Mouse (Mus musculus) WW6 (cell line): ENCODE measurements around the gene Bcan.

Source experiments
- DNase-seq: peaks from one replicate; pipeline ENCODE4 v3.0.0-alpha.2; 2013; ENCODE audit warnings: low read depth, low spot score

Gene Bcan

GRCm38 (mm10) chr3:87972203-87972664 is 27.8 kb downstream of the Bcan start:
- DNase-seq, result no peak

GRCm38 (mm10) chr3:87971489-87972202 is 28.4 kb downstream of the Bcan start:
- no peak for DNase-seq

- peak; percentile 68 for DNase-seq
Measured at GRCm38 (mm10) chr3:87970939-87971488, 29.0 kb downstream of the Bcan start, which contains the start of gene Nes. Gene Nes (plus strand): TSS chr3:87971078.

- DNase-seq, result no peak
Measured at GRCm38 (mm10) chr3:87970184-87970938, 29.7 kb downstream of the Bcan start.

- peak; percentile 90 for DNase-seq
Measured at GRCm38 (mm10) chr3:87960586-87961191, 39.3 kb downstream of the Bcan start.

- no peak for DNase-seq
Measured at GRCm38 (mm10) chr3:87960191-87960585, 39.8 kb downstream of the Bcan start.

- DNase-seq, result no peak
Measured at GRCm38 (mm10) chr3:87959371-87959770, 40.7 kb downstream of the Bcan start.

- DNase-seq, result no peak
Measured at GRCm38 (mm10) chr3:87958967-87959366, 41.1 kb downstream of the Bcan start.

GRCm38 (mm10) chr3:87958476-87958875 is 41.6 kb downstream of the Bcan start:
- no peak for DNase-seq

- DNase-seq, result no peak
Measured at GRCm38 (mm10) chr3:87958056-87958455, 42.0 kb downstream of the Bcan start.

GRCm38 (mm10) chr3:87952440-87952839 is 47.6 kb downstream of the Bcan start:
- no peak for DNase-seq

GRCm38 (mm10) chr3:87951946-87952345 is 48.1 kb downstream of the Bcan start:
- DNase-seq, result no peak

GRCm38 (mm10) chr3:87949955-87950515 is 50.0 kb downstream of the Bcan start:
- DNase-seq, result no peak

- no peak for DNase-seq
Measured at GRCm38 (mm10) chr3:87949266-87949954, 50.6 kb downstream of the Bcan start.

- DNase-seq, result no peak
Measured at GRCm38 (mm10) chr3:87948378-87949265, 51.4 kb downstream of the Bcan start, which contains the start of gene Crabp2. Gene Crabp2 (plus strand): TSS chr3:87948666.

- DNase-seq, result no peak
Measured at GRCm38 (mm10) chr3:87947811-87948199, 52.2 kb downstream of the Bcan start.

- DNase-seq, result no peak
Measured at GRCm38 (mm10) chr3:87947056-87947810, 52.8 kb downstream of the Bcan start.

- DNase-seq, result no peak
Measured at GRCm38 (mm10) chr3:87946541-87946860, 53.5 kb downstream of the Bcan start.

GRCm38 (mm10) chr3:87945781-87946540 is 54.1 kb downstream of the Bcan start:
- no peak for DNase-seq
